Mouse (Mus musculus): Measurements from ENCODE around the gene Sva. TPM values are rescaled to one million over a fixed set of nuclear protein-coding genes. Genes with fewer than 3 reads are reported as not detected.

Sva gene
- not detected in 3 replicates for total RNA-seq (2017)

GRCm38 (mm10) chr6:42038094-42038493, at the start of gene Sva:
Gene Sva (plus strand): TSS chr6:42038394.
- ATAC-seq (replicated peaks; ENCODE audit: insufficient number of reproducible peaks, low FRiP score, low TSS enrichment, poor library complexity, severe bottlenecking) = no peak

Other genes starting within 250 kb of the Sva start
- not detected in 3 replicates for gene Pip, start 190.9 kb upstream of the Sva start, total RNA-seq (2017)
- gene Sval2, start 185.4 kb upstream of the Sva start, total RNA-seq (2017) = not detected in 3 replicates
- not detected in 3 replicates for gene Sval1, start 86.8 kb upstream of the Sva start, total RNA-seq (2017)
- not detected in 3 replicates for gene Sval3, start 70.3 kb upstream of the Sva start, total RNA-seq (2017)
- not detected in 3 replicates for gene Tas2r139, start 102.5 kb downstream of the Sva start, total RNA-seq (2017)
- not detected in 3 replicates for gene Tas2r144, start 176.9 kb downstream of the Sva start, total RNA-seq (2017)
- 5.0 to 6.2 TPM (median 6.1 TPM) in 3 replicates for gene Gstk1, start 207.5 kb downstream of the Sva start, total RNA-seq (2017)
- gene Tmem139, start 223.6 kb downstream of the Sva start, total RNA-seq (2017) = not detected in 3 replicates
- 60.1 to 70.0 TPM (median 67.4 TPM) in 3 replicates for gene Casp2, start 226.6 kb downstream of the Sva start, total RNA-seq (2017)
- not detected in 3 replicates for gene Clcn1, start 248.3 kb downstream of the Sva start, total RNA-seq (2017)

Data from monocyte, adult 5-6 weeks (primary cell).